In the genomic region with DNA sequence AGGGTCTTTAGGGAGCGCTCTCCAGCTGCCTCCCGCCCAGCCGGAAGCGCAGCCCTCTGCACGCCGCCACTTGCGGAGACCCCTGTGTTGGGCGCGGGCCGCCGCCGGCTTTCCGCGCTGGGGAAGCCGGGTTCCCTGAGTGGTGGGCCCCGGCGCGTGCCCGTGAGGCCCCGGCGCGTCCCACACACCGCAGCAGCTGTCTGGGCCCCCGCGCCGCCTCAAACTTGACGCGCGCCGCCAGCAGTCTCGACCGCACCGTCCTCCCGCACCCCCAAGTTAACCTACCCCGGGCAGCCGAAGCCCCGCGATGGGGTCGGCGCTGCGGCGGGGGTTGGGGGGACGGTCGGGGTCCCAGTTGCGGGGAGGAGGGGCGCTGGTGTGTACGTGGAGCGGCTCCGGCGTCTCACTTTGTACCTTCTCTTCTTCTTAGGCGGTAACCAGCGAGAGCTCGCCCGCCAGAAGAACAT, we compare ENCODE assay signal across 1 mouse cellular context.
A peak's percentile ranks its signal among the peaks of the same experiment; 100 is the strongest.
TF ChIP-seq lines count a peak whose summit lies in the region.

No protein-coding gene starts in this region.

TF ChIP-seq in myocyte, 11 proteins besides CTCF, POLR2A, EP300 and RAD21 (continued from another document):
- TF ChIP-seq CEBPB (IDR thresholded peaks at IDR 0.05; ENCODE audit: insufficient read depth, poor library complexity, severe bottlenecking) (no peak), POLR2AphosphoS2 (IDR thresholded peaks at IDR 0.05; ENCODE audit: insufficient read length, low read depth) (no peak), REST (IDR thresholded peaks at IDR 0.05; ENCODE audit: insufficient read depth, insufficient read length) (no peak), MYOD1 (IDR thresholded peaks at IDR 0.05; ENCODE audit: control insufficient read depth in 1 of 3, insufficient read length in 2 of 3, low read depth in 2 of 3) (peak in 1 of 3 experiments; percentile 61), E2F4 (IDR thresholded peaks at IDR 0.05; ENCODE audit: insufficient read depth) (no peak), USF1 (IDR thresholded peaks at IDR 0.05; ENCODE audit: low read depth) (no peak), TCF3 (IDR thresholded peaks at IDR 0.05; ENCODE audit: insufficient read length, low read depth) (no peak), MAX (IDR thresholded peaks at IDR 0.05; ENCODE audit: low read depth) (no peak)
